Mouse (Mus musculus) gastrocnemius, postnatal 36 days (tissue): ENCODE results near the gene H2-Q10. TPM values are rescaled to one million over a fixed set of nuclear protein-coding genes. Genes with fewer than 3 reads are reported as not detected.
A peak's percentile ranks its signal among the peaks of the same experiment; 100 is the strongest.
"Not testable (repeated sequence)": the region's sequence is repeated elsewhere in the genome, so short reads cannot be mapped to it uniquely, and the experiment has no call there.

Source experiments
- DNase-seq, 2 experiments: peaks; one replicate each; pipeline ENCODE4 v3.0.0; 2022
- intact Hi-C: fragments of 180-260 bp; cut with DNase I; formaldehyde crosslinking; loops from one replicate; pipeline ENCODE4 v1.15.1; 2025
- total RNA-seq, 2 experiments: library from RNA; stranded (reverse); gene quantifications; 2 replicates each; pipeline ENCODE4 v1.2.3; 2021

Gene H2-Q10
- total RNA-seq, 2 experiments from 2014 or later, result 0.10 to 0.13 TPM

- DNase-seq, result peak in 1 of 2 experiments; percentile 6
- intact Hi-C loops, result not testable (repeated sequence)
These were observed 27.5 kb upstream of the H2-Q10 start for GRCm38 (mm10) chr17:35442376-35442775.

DNA sequence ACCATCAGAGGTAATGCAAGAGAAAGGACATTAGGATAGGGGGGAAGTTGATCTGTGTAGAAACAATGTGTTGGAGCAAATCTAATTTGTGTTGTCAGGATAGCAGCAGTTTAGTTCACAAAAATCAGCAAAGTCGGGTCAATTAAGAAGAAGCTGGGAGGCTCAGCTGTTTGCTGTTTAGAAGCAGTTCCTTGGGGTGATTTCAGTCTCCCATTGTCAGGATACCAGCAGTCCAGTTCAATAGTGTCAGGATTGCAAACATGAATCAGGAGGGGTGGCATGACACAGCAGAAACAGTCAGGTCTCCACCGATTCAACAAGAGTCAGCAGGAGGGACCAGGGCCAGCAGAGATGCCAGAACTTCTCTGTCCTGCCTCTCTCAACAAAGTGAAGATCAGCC, 25.4 kb upstream of the H2-Q10 start:
- intact Hi-C loops, result not testable (repeated sequence)
- DNase-seq, result peak in 1 of 2 experiments; percentile 2

DNA sequence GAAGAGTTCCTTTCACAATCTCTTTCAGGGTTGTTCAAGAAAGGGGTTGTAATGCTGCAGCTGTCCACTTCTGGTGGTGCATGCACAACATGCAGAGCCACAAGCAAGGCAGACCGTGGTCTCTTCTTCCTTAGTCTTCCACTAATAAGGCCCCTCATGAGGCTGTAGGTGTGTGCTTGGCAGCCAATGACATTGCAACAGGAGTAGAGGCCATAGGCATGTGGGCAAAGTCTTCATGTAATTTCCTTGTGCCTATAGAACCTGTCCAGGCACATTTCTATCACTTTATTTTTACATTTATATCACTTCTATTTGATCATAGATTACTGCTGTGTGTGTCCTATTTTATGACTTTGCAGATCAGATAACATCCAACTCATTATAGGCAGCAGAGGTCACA, 11.6 kb upstream of the H2-Q10 start:
- DNase-seq, intact Hi-C loops: not testable (repeated sequence)

DNA sequence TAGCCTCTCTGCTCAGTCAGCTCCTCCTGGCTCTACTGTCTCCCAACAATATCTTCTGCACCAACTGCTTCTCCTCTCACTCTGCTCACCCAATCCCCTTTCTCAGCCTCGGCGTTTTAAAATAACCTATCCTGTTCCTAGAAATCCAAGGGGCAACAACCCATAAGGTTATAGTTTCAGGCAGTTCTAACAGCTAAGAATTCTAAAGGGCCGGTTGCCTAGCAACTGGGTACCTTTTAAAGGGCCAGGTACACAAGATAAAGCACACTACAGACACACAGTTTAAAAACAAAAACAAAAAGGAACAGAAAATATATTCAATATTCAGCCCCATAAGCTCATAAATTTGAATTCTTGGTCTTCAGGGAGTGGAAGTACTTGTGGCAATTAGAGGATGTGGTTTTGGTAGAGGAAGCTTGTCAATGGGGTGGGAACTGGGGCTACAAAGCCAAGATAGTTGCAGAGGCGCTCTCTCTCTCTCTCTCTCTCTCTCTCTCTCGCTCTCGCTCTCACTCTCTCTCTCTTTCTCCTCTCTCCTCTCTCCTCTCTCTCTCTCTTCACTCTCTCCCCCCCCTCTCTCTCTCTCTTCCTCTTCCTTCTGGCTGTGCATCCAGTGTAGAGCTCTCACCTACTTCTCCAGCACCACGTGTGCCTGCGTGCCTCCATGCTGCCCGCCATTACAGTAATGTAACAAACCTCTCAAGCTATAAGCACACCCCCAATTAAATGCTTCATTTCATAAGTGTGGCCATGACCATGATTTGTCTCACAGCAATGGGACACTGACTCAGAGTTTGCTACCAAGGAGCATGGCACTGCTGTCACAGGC, 9.2 kb upstream of the H2-Q10 start:
- intact Hi-C loops, result not testable (repeated sequence)

GRCm38 (mm10) chr17:35465651-35466050, 4.2 kb upstream of the H2-Q10 start:
- DNase-seq, intact Hi-C loops: not testable (repeated sequence)

More for the DNA sequence above, 9.2 kb upstream of the H2-Q10 start:
- DNase-seq, result not testable (repeated sequence)

- intact Hi-C loops, result not testable (repeated sequence)
These were observed 953 bp upstream of the H2-Q10 start for GRCm38 (mm10) chr17:35468936-35469335.

GRCm38 (mm10) chr17:35484066-35484465, 14.2 kb downstream of the H2-Q10 start:
- intact Hi-C loops, result no loop called here
- DNase-seq, result peak; percentile 29 to 35

More at GRCm38 (mm10) chr17:35468936-35469335, 953 bp upstream of the H2-Q10 start:
- not testable (repeated sequence) for DNase-seq

DNA sequence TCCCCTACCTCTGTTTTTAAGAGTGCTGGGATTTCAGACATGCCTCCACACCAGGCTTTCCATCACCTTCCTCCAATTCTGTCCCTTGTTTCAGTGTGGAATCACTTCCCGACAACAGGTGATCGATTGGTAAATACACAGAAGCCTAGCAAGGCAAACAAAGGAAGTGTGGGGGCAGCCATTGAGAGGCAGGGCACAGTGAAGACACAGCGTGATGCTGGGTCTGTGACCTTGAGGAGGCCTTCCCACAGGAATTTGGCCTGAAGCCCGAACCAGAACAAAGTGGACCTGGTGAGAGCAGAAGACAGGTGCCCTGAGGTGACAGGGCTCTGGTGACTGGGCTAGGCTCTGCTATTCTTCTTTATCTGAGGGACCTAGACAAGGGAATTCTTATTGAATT, 15.8 kb downstream of the H2-Q10 start:
- no peak for DNase-seq
- intact Hi-C loops, result no loop called here

DNA sequence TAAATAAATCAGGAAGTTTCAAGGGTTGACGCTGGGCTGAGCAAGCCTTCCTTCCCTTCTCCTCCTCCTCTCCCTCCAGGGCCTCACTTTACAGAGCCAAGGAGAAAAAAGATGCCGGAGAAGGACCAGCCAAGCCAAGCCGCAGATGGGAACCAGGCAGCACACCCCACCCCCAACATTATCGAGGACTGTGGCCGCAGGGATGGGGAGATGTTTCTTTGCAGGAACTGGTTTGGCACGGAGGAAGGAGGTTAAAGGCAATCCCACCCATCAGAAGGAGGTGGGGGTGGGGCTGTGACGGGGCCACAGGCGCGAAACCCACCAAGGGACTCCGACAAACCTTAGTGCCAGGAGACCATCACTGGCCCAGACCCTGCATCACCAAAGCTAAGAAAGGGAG, 16.8 kb downstream of the H2-Q10 start:
- intact Hi-C loops, result no loop called here
- no peak for DNase-seq

DNA sequence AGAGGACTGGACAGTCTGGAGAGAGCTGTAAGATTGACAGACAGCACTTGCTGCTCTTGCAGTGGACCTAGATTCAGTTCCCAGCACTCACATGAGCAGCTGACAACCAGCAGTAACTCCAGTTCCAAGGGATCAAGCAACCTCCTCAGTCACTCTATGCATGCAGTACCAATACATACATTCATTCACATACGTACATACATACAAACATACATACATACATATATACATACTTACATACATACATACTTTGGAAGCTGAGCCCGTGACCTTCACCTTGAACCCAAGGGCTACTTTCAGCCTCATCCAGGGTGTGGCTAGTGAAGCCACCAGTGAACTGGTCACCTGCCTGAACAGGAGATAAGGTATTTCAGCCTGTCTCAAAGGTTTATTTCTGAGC, 18.2 kb downstream of the H2-Q10 start:
- no peak for DNase-seq
- intact Hi-C loops, result no loop called here

GRCm38 (mm10) chr17:35490320-35490719, 20.4 kb downstream of the H2-Q10 start:
- intact Hi-C loops, result no loop called here
- no peak for DNase-seq

DNA sequence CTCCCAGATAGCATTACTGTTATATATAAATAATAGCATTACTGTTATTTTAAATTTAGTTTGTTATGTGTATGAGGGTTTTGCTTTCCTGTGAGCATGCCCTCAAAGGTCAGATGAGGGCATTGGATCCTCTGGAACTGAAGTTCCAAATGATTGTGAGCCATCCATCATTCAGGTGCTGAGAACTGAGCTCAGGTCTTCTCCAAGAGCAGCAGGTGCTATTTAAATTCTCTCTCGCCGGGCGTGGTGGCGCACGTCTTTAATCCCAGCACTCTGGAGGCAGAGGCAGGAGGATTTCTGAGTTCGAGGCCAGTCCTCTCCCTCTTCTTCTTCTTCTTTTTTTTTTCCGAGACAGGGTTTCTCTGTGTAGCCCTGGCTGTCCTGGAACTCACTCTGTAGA, 27.2 kb downstream of the H2-Q10 start:
- intact Hi-C loops, result no loop called here
- DNase-seq, result no peak

DNA sequence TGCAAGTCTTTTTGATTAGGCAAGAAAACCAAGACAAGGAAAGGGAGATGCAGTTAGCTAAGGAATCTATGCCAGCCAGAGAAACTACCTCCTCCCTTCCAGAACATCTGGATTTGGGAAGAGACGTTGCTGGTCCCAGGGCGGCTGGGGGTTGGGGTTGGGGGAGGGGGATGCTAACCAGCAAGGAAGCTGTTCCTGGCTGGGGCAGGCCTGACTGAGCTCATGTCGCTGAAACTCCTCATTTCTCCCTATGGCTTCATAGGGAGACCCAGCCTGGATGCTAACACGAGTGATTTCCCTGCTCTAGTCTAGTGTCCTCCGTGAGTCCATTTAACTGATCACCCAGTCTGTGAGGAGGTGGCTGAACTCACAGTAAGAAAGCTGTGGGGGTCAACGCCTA, 32.3 kb downstream of the H2-Q10 start:
- intact Hi-C loops, result no loop called here
- DNase-seq, result no peak

GRCm38 (mm10) chr17:35502762-35503161, 32.9 kb downstream of the H2-Q10 start:
- intact Hi-C loops, result no loop called here

DNA sequence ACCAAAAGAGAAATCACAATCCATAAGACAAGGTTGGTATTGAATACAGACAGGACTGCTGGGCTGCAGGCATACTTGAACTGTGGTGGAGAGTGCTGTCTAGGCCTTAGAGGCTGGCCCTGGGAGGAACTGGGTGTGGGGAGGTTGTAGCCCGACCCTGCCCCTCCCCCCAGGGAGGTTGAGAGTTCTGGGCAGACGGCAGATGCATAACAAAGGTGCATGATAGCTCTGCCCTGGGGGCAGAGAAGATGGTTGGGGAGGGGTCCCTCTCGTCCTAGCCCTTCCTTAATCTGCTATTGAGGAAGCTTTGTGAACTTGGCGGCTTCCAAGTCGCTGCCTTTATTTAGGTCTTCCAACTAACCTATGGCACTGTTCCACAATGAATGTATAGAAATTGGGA, 34.0 kb downstream of the H2-Q10 start:
- intact Hi-C loops, result no loop called here
- DNase-seq, result no peak

More at GRCm38 (mm10) chr17:35502762-35503161, 32.9 kb downstream of the H2-Q10 start:
- DNase-seq, result no peak

DNA sequence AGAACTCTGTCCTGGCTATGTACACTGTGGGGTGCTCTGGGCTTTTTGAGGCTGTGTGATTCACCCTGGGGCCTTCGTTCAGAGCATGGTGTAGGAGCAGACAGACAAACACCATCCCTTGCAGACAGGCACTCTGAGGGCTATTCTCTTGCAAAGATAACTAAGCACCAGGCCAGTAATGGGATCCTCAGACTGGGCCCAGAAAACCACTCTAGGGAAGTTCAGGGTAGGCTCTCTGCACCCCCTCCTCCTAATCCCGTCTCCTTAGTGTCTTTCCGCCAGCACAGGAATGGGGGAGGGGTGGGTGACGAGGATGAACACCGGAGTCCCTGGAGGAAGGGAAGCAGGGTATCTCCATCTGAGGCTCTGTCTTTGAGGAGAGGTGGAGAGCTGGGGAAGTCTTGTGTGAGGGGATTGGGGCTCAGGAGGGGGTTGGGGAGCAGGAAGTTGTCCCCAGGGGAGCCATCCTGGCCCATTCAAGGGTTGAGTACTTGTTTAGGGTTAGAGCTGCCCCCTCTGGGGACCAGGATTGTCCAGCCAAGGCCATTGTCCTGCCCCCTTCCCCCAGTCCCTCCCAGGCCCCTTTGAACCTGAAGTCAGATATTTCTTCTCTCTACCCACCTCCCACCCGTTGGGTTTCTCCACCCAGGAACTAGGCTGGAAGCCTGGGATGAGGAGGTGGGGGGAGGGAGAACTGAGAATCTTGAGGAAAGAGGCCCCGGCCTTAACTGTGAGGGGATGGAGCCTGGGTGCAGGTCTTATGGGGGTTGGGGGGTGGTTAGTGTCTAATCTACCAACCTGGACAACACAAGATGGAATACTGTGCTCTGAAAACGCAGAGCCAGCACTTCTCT, 35.0 kb downstream of the H2-Q10 start:
- no peak for DNase-seq
- intact Hi-C loops, result no loop called here

DNA sequence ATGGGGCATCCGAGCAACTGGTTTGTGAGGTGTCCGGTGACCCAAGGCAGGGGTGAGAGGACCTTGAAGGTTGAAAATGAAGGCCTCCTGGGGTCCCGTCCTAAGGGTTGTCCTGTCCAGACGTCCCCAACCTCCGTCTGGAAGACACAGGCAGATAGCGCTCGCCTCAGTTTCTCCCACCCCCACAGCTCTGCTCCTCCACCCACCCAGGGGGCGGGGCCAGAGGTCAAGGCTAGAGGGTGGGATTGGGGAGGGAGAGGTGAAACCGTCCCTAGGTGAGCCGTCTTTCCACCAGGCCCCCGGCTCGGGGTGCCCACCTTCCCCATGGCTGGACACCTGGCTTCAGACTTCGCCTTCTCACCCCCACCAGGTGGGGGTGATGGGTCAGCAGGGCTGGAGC, 35.9 kb downstream of the H2-Q10 start, which contains the start of gene Pou5f1:
TSS of gene Pou5f1 (plus strand) at position 243 of the 400 bp plus-strand sequence.
- no peak for DNase-seq
- intact Hi-C loops, result no loop called here

DNA sequence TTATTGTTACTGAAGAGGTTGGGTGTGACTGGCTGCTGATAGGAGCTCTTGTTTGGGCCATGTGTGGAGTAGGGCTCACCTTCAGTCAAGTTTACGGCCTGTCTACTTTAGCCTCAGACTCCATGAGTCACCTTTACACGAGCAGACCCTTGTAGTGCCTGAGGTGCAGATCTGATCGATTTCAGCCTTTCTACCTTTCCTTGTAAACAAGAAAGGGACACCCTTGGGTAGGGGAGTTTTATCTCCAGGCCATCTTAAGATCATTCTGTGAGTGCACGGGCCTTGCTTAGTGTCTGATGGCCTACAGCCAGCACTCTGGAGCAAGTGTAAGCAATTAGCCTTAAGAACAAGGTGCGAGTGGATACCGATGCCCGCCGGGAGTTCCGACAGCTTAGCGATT, 37.0 kb downstream of the H2-Q10 start:
- intact Hi-C loops, result no loop called here
- no peak for DNase-seq

- DNase-seq, result no peak
- intact Hi-C loops, result no loop called here
These were observed 37.8 kb downstream of the H2-Q10 start for GRCm38 (mm10) chr17:35507556-35508260.

GRCm38 (mm10) chr17:35508279-35508678, 38.4 kb downstream of the H2-Q10 start:
- intact Hi-C loops, DNase-seq: not testable (repeated sequence)

- no peak for DNase-seq
These were observed 39.4 kb downstream of the H2-Q10 start for GRCm38 (mm10) chr17:35509284-35509683.

More at GRCm38 (mm10) chr17:35509284-35509683, 39.4 kb downstream of the H2-Q10 start:
- intact Hi-C loops, result no loop called here
